Mouse (Mus musculus): ENCODE results near the gene Pdcl.

DNA sequence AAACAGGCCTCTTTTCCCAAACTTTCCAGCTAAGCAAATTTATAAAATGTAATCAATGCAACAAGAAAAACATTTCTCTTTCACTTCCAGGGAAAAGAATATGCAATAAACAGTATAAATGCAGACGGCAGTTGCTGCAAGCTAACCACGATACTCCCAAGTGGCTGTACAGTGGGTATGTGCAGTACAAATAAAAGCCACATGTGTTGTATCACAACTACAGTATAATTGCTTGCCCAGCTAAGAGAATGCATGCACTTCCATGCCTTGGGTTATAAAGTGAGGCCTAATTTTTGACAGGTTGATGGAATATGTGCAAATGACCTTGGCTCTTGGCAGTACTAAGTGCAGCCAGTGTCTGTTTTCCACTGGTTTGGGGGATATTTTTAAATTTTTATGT is 11.5 kb upstream of the Pdcl start:
- no peak for TF ChIP-seq CTCF (IDR thresholded peaks at IDR 0.05; ENCODE audit: low read depth, low read length)
- TF ChIP-seq POLR2A (IDR thresholded peaks at IDR 0.05; ENCODE audit: extremely low read depth, insufficient read depth, low read length) = no peak

Data from liver, adult 2 months (tissue).